Mouse (Mus musculus): ENCODE results near the gene Id2.

- TF ChIP-seq CTCF (IDR thresholded peaks at IDR 0.05; ENCODE audit: low read depth, low read length) (no peak), POLR2A (IDR thresholded peaks at IDR 0.05; ENCODE audit: borderline replicate concordance, low read depth, low read length) (no peak)
Measured at GRCm38 (mm10) chr12:25101389-25101788, 4.4 kb upstream of the Id2 start.
